Mouse (Mus musculus) mouse trophoblast stem cell (cell line): ENCODE data around the gene Pde3b.
"Not testable (repeated sequence)": the region's sequence is repeated elsewhere in the genome, so short reads cannot be mapped to it uniquely, and the experiment has no call there.

Experiments
- in situ Hi-C, 2 experiments: fragments of 300-500 bp; cut with MseI, MboI; formaldehyde crosslinking; loops; 2 replicates in 1 of 2; 3 replicates in 1 of 2; pipeline ENCODE4 v1.15.1; 2025

Gene Pde3b

DNA sequence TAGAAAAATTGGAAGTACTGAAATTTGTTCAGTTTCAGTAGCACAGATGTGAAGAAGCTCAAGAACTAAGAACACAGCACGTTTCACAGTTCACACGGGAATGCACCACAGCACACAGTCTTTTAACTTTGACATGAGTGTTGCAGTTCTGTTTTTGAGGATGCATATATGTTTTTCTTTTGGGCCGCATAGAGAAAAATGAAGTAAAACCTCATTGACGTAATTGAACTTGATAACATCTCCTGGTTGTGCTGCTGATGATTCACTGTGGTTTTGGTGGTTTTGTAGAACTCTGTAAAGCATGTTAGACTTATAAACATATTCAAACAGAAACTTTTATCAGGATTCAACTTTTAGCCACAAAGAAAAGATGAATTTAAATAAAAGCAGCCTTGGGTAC is 64.7 kb downstream of the Pde3b start:
- in situ Hi-C loops, result no loop called here

DNA sequence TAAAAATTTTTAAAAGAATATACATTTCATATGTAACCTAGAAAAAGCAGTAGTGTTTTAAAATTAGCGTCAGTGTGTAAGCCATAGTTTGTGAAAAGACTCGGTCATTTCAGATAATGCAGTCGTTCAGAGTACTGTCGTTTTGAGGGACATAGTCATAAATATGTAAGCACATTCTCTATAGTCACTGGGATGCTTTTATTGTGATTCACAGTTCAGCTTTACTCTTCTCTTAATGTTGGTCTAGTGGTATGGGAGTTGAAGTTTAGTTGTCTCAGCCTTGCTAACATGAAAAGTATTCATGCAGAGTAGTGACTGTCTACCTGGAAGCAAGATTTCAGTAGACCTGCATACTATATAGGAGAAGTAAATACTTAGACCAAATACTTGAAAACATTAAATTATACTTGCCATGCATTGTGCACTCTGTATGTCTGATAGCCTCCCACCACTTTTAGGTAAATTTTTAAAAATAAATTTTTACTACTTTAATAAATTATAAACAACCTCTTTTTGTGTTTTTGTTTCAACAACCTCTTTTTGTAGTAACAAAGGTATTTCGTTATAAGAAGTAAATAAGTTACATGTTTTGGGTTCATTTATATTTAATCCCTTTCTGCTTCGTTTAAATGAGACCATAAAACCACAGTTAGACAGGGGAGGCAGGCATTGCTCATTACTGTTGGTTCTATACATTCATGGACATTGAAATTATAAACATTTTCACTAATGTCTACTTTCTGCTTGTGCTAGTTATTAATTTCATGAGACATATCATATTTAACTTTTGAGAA is 65.3 kb downstream of the Pde3b start:
- in situ Hi-C loops, result no loop called here

GRCm38 (mm10) chr7:114481008-114481407 is 65.9 kb downstream of the Pde3b start:
- in situ Hi-C loops, result no loop called here

DNA sequence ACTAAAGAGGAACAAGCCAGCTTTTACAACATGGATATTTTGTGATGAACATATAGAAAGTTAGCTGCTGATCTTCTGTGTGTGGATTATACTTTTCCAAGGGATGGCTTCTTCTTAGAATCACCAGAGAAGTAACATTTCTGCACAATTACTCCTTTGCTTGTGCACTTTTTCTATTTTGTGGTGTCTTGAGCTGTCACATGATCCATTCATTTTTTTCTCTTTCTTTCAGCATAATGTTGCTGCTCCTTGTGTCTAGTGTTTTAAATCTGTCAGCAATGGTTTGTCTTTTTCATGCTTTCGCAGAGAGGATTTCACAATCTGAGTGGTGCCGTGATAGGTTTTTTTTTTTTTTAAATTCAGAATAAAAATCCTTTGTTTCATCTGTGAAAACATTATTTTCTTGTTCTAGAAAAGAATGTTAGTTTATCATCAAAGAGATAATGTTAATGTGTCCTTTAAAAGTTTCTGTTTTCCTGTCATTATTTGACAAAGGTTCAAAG is 66.4 kb downstream of the Pde3b start:
- in situ Hi-C loops, result no loop called here

GRCm38 (mm10) chr7:114492540-114492939 is 77.5 kb downstream of the Pde3b start:
- in situ Hi-C loops, result no loop called here

DNA sequence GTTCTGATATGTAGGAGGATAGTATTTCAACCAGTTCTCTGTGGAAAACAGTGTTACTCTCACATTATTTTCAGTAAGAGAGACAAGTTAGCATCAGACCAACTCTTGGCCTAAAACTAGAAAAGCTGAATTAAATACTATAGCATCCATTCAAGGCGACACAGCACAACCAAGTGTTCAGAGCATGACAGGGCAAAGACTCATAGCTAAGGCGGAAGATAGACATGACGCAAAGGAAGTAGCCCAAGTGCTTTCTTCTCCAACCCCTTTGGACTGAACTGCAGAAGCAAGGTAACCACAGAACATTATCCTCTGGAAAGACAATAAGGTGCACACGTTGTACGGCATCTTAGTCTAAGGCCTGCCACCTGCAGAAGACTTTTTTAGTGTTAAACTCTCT is 79.0 kb downstream of the Pde3b start:
- in situ Hi-C loops, result no loop called here

DNA sequence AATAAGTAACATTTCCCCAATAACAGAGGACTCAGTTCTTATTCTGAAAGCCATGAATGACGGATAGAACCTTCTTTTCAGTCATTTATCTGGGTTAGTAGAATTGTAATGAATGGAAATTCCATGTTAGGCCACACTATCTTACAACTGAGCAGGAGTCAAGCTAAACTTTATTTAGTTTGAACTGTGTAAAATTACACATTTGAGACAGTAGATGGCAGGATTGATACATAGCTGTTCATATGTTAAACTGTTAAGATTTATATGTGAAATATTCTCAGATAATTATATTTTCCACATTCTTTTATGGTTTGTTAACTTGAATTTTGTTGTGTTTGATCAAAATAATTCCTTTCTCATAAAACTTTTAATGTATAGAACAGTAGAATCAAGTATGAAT is 84.2 kb downstream of the Pde3b start:
- in situ Hi-C loops, result no loop called here

DNA sequence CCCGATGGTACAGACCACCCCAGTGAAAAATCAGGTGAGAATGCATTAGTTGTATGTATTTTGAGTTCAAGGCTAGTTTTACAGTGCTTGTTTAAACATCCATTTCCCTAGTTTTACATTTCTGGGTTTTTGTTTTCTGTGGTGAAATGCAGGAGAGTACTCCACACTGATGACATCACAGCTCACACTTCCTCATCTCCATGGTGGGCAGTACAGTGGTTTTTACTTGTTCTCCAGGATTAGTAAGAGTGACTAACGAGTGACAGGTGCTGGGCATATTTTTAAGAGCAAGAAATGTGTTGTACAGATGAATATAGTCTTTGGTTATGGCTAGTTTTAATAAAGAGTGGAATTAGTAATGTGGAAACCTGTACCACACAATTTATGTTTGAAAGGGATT is 93.8 kb downstream of the Pde3b start:
- in situ Hi-C loops, result no loop called here

DNA sequence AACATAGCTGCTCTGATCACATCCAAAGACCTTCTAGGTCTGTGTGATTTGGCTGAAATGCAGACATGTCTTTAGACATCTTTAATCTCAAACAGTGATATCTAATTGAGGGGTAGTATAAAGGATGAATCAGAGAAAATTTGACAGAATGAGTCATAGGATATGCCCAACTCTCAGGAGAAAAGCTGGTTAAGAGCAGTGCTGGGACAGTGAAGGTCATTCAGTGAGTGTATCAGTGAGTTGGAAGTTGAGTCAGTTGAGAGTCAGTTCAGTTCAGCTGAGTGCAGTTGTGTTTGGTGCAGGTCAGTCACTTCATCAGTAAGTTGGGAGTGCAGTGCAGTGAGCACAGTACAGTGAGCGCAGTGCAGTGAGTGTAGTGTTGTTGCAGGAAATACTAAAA is 105.0 kb downstream of the Pde3b start:
- in situ Hi-C loops, result no loop called here

DNA sequence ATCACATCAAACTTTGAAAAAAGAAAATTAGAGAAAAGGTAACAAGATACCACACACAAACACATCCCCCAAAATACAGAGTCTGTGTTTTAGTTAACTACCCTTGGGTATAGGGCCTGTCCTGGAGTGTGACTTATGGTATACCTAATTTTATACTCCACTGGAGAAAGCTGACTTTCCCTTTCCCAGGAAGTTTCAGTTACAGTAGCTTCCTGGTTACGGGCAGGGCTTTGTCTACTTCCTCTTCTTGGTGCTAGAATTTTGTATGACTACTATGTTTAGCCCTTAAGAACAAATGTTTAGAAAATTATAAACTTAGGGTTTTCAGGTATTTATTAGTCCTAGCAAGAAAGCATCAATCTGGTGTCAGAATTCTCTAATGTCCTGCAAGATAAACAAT is 111.2 kb downstream of the Pde3b start:
- in situ Hi-C loops, result no loop called here

- in situ Hi-C loops, result no loop called here
These were observed 121.1 kb downstream of the Pde3b start for GRCm38 (mm10) chr7:114536179-114536578.

GRCm38 (mm10) chr7:114562531-114563241 is 147.6 kb downstream of the Pde3b start, which contains the start of gene Cyp2r1:
Gene Cyp2r1, minus strand, starts transcription at chr7:114562972.
- in situ Hi-C loops, result no loop called here

- in situ Hi-C loops, result not testable (repeated sequence)
These were observed 158.8 kb downstream of the Pde3b start for GRCm38 (mm10) chr7:114573866-114574265.

DNA sequence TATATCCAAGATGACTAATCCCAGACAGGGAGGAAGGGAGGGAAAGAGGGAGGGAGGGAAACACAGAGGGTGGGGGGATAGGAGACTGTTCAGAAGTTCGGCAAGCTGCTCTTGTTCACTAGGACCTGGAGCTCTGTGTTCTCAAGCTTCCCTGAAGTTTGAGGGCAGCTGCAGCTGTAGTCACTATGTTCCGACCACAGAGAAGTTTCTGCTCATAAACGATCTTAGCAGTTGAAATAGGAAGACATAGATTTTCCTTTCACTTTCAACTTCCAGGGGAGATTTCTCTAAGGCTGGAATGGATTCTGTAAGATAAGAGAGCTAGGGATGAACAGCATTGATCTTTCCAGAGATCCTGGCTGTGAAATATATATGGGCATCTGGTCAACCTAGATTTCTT is 161.8 kb downstream of the Pde3b start:
- in situ Hi-C loops, result no loop called here

GRCm38 (mm10) chr7:114577665-114578064 is 162.6 kb downstream of the Pde3b start:
- in situ Hi-C loops, result no loop called here

DNA sequence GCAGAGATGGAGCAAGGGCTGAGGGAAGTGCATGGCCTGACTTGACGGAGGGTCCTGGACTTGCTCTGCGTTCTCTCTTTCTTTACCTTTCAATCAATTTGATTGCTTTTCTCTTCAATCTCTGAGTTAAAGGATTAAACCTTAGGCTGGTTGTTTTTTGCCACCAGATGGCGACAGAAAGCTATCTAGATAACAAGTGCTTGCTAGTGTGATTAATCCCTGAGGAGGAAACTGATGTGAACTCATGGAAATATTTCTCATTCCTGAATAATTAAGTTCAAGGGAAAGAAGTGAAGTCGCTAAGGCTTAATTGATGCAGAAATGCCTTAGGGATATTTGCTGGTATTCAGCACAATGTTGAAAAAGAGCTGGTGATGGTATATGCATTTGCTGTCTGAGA is 165.3 kb downstream of the Pde3b start:
- in situ Hi-C loops, result loop anchor here in 1 of 2 experiments (5.0 kb wide), 1 partner anchor 57 kb away; the partner anchor contains the start of gene Calca

GRCm38 (mm10) chr7:114581200-114581599 is 166.1 kb downstream of the Pde3b start:
- in situ Hi-C loops, result loop anchor here in 1 of 2 experiments (5.0 kb wide), 1 partner anchor 56 kb away; the partner anchor contains the start of gene Calca

DNA sequence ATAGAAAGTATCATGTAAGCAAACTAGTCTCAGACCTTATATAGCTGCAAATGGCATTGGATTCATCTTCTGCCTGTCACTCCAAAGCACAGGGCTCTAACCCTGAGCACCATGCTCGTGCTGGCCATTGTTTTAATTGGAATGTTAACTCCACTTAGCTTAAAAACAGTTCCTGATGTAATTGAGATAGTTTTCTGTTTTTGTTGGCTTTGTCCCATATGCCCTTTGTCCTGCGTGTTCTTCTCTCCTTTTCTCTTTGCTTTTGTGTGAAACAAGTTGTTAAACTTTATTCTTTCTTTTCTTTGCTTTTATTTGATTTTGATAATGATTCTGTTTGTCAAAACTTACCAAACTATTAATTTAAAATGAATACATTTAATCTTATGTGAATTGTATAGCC is 167.4 kb downstream of the Pde3b start:
- in situ Hi-C loops, result loop anchor here in 1 of 2 experiments (5.0 kb wide), 1 partner anchor 55 kb away; the partner anchor contains the start of gene Calca
